Mouse (Mus musculus) liver, embryonic 14.5 days (tissue): ENCODE measurements at regions not wholly inside any gene's neighbourhood (a gene's known extent, or its start where the extent isn't known, plus 50 kb on each side); places are given as distances from the start of the nearest gene placed in this dataset.

ENCODE experiments used
- ATAC-seq: fragments of 200-750 bp; cut with Nextera tagmentation; 2 replicates; pipeline ENCODE4 v1.8.0; 2017; ENCODE audit warnings: moderate number of reproducible peaks, mild to moderate bottlenecking, moderate library complexity; ENCODE audit not compliant: insufficient read depth
- DNase-seq, 3 experiments: peaks; one replicate each; pipeline ENCODE4 v3.0.0-alpha.2; 2012 to 2013; ENCODE audit warnings: low read depth in 3 of 3, low spot score in 3 of 3
- H3K27ac ChIP-seq: fragments of 300-500 bp; sonication (generic); 2 replicates; pipeline ENCODE4 v1.5.1; 2014; ENCODE audit warnings: moderate library complexity, mild to moderate bottlenecking, control low read depth, inconsistent platforms
- H3K27me3 ChIP-seq: fragments of 300-500 bp; sonication (generic); 2 replicates; pipeline ENCODE4 v1.6.1; 2014; ENCODE audit warnings: mild to moderate bottlenecking, low read length, moderate library complexity; ENCODE audit not compliant: control insufficient read depth, insufficient read depth
- H3K36me3 ChIP-seq: fragments of 300-500 bp; sonication (generic); replicated peaks from 2 replicates; pipeline ENCODE4 v1.6.1; 2014; ENCODE audit warnings: low read depth; ENCODE audit not compliant: control insufficient read depth, insufficient read depth
- H3K4me1 ChIP-seq, 2 experiments: fragments of 200-500 bp in 1 of 2; fragments of 300-500 bp in 1 of 2; sonication (generic) in 1 of 2; replicated peaks; 2 replicates each; pipeline ENCODE4 v1.6.1; 2012 to 2014; ENCODE audit warnings: antibody characterized with exemption in 1 of 2, inconsistent platforms in 1 of 2, low read length in 1 of 2; ENCODE audit not compliant: control insufficient read depth in 2 of 2, insufficient read depth in 2 of 2
- H3K4me2 ChIP-seq: fragments of 300-500 bp; sonication (generic); 2 replicates; pipeline ENCODE4 v1.6.1; 2014; ENCODE audit warnings: low read depth, mild to moderate bottlenecking, control low read depth, moderate library complexity
- H3K4me3 ChIP-seq, 2 experiments: fragments of 200-500 bp in 1 of 2; fragments of 300-500 bp in 1 of 2; sonication (generic) in 1 of 2; 2 replicates each; pipeline ENCODE4 v1.5.1; 2012 to 2014; ENCODE audit warnings: low read depth in 2 of 2, low read length in 2 of 2, mild to moderate bottlenecking in 2 of 2, control low read depth in 1 of 2, inconsistent platforms in 1 of 2, moderate library complexity in 1 of 2; ENCODE audit not compliant: insufficient read depth in 1 of 2
- H3K9ac ChIP-seq: fragments of 300-500 bp; sonication (generic); replicated peaks from 2 replicates; pipeline ENCODE4 v1.6.1; 2014; ENCODE audit warnings: mild to moderate bottlenecking, control low read depth, moderate library complexity
- H3K9me3 ChIP-seq: fragments of 300-500 bp; sonication (generic); 2 replicates; pipeline ENCODE4 v1.6.1; 2016; ENCODE audit warnings: low read length, mixed read lengths; ENCODE audit not compliant: control insufficient read depth
- CTCF ChIP-seq: IDR thresholded peaks from 2 replicates; pipeline ENCODE4 v1.5.1; 2016; ENCODE audit warnings: antibody characterized with exemption, low read depth, control low read depth
- EP300 ChIP-seq: IDR thresholded peaks from 2 replicates; pipeline ENCODE4 v1.6.1; 2016; ENCODE audit warnings: antibody characterized with exemption, low read depth
- WGBS: fragments of 180-500 bp; shearing (Covaris S2); extraction: QIAGEN DNeasy Blood & Tissue Kit; methylation state at CpG from one replicate; pipeline ENCODE4 v1.1.7; 2014; ENCODE audit not compliant: insufficient replicate concordance; 5-methylcytosine and 5-hydroxymethylcytosine counted together

DNA sequence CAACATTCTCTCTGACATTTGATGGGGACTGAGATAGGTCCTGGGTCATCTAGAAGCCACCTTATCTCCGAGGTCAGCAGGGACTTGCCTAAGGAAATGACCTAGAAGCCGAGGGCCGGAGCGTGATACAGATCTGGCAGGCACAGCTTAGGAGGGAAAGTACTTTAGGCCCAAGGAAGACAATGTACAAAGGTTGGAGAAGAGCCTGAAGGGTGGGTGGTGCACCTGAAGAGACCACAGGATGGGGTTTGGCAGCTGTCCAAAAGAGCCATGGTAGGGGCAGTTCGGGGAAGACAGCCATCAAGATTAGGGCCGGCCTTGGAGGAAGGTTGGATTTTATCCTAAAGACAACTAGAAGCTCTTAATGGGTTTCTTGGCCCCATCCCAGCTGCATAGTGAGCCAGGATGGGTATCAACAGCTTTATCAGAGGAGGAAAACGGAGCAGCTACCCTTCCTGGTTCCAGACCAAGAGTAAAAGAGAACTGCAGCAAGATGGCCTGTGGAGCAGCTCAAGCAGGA, 120.8 kb upstream of the Klf3 start:
- Histone ChIP-seq H3K4me2 (no peak overlapping the region), H3K4me1 (peaks cover 3 to 21% of the 10 kb centered on the region in 2 experiments), H3K4me3 (no peak overlapping the region), H3K27ac (no peak overlapping the region), H3K27me3 (no peaks in the 10 kb centered on the region), H3K36me3 (no peaks in the 10 kb centered on the region), H3K9ac (no peak overlapping the region), H3K9me3 (no peaks in the 10 kb centered on the region)
- ATAC-seq, result no peak
- no peak for TF ChIP-seq CTCF
- no peak for TF ChIP-seq EP300
- no peak for DNase-seq
- WGBS, result 55% methylated on average over 7 of the region's 7 CpGs

DNA sequence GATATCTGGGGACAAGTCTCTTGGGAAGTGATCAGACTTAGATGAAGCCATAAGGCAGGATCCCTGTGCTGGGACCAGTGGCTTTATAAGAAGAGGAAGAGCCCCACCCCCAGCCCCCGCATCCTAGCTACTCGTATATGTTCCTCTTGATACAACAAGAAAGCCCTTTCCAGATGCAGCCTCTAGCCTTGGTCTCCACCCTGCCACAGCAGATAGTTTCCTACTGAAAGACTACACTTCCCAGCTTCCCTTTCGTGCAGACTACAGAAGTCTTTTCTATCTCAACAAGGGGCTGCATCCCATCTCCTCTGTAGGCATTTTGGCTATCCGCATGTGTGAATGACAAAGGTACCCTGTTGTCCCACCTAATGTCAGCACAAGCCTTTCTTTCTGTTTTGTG, 119.8 kb upstream of the Klf3 start:
- Histone ChIP-seq H3K36me3 (no peaks in the 10 kb centered on the region), H3K4me3 (no peak overlapping the region), H3K4me1 (peaks cover 3 to 21% of the 10 kb centered on the region in 2 experiments), H3K9me3 (no peaks in the 10 kb centered on the region), H3K27ac (no peak overlapping the region), H3K4me2 (no peak overlapping the region), H3K9ac (no peak overlapping the region), H3K27me3 (no peaks in the 10 kb centered on the region)
- WGBS, result 69% methylated on average over 4 of the region's 4 CpGs
- ATAC-seq (no peak), DNase-seq (no peak)
- no peak for TF ChIP-seq EP300
- no peak for TF ChIP-seq CTCF

DNA sequence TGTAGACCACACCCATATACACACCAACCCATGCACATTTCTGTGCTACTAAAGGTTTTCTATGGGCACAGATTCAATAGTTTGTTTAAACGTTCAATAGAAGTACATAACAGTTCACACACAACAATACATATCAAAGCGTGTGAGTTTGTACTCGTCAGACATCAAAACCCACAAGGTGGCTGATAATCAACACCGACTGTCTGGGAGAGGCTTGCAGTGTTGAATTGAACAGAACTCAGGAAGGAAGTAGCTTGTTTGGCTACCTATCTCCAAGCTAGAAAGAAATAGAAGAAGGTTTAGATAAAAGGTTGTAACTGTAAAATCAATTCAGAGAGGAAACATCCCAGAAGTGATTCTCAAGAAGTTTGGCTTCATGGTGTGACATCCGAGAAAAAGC, 118.9 kb upstream of the Klf3 start:
- WGBS, result 25% methylated on average over 5 of the region's 5 CpGs
- no peak for TF ChIP-seq EP300
- no peak for TF ChIP-seq CTCF
- no peaks in the 10 kb centered on the region for H3K36me3 ChIP-seq

DNA sequence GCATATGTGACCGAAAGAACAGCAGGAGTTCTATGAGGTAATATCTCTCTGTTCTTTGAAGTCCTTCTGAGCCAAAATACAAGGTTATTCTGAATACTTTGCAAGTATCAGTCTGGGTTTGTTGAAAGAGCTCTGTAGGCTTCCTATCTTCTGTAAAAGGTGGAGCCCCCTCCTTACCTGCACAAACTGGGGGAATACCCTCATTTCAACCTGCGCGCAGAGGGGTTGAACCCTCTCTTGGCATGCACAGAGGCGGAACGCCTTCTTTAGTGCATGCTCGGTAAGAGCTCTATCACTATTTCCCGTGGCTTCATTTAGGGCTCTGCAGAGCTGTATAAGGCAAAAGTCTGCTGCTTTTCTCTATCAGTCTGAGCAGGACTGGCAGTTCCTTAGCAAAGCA, 113.0 kb upstream of the Klf3 start:
- Histone ChIP-seq H3K27ac (no peak overlapping the region), H3K36me3 (no peaks in the 10 kb centered on the region), H3K4me1 (peaks cover 23 to 29% of the 10 kb centered on the region in 2 experiments), H3K27me3 (no peaks in the 10 kb centered on the region), H3K9ac (no peak overlapping the region), H3K4me2 (no peak overlapping the region), H3K4me3 (no peak overlapping the region), H3K9me3 (no peaks in the 10 kb centered on the region)
- DNase-seq, result no peak
- TF ChIP-seq EP300, result no peak
- TF ChIP-seq CTCF, result no peak
- WGBS, result 74% methylated on average over 7 of the region's 7 CpGs
- no peak for ATAC-seq

More for the DNA sequence above, 118.9 kb upstream of the Klf3 start:
- H3K27me3 ChIP-seq, result no peaks in the 10 kb centered on the region
- no peak for ATAC-seq
- no peak overlapping the region for H3K4me3 ChIP-seq
- H3K4me2 ChIP-seq, result no peak overlapping the region
- no peak overlapping the region for H3K27ac ChIP-seq
- H3K9me3 ChIP-seq, result no peaks in the 10 kb centered on the region
- peaks cover 3 to 21% of the 10 kb centered on the region in 2 experiments for H3K4me1 ChIP-seq
- no peak for DNase-seq
- H3K9ac ChIP-seq, result no peak overlapping the region

DNA sequence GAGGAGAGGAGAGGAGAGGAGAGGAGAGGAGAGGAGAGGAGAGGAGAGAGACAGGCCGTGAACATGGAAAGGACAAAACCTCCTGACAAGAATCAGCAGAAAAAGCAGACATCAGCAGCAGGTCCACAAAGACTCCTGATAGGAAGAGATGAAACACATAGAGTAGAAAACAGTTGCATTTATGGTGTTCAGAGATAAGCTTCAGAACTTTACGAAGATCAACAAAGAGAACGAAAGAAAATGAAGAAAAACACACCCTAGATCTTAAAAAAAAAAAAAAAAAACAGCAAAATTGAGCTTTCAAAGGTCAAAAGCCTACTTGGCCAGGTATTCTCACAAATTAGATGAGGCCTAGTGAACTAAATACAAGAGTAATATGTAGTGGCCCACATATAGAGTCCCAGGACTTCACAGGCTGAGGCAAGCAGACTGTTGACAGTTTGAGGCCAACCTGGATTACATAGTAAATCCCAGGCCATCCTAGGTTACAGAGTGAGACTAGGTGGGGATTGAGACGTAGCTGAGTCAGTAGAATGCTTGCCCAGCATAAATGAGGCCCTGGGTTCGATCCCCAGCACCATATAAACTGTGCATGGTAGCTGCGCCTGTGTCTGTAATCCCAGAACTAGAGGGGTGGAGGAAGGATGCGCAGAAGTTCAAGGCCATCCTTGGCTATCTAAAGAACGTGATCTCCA, 111.6 kb upstream of the Klf3 start:
- H3K9me3 ChIP-seq, result no peaks in the 10 kb centered on the region
- peak overlapping the region; percentile 36 for H3K4me2 ChIP-seq
- H3K27ac ChIP-seq, result peak overlapping the region; percentile 50
- H3K27me3 ChIP-seq, result no peaks in the 10 kb centered on the region
- peak overlapping the region; percentile 32; the same call in 1 of the 2 replicates for H3K9ac ChIP-seq
- ATAC-seq (peak; percentile 47; the same call in 1 of the 2 replicates), DNase-seq (peak in 1 of 3 experiments; percentile 17)
- no peak overlapping the region for H3K4me3 ChIP-seq
- H3K4me1 ChIP-seq, result peaks cover 23 to 29% of the 10 kb centered on the region in 2 experiments
- 44% methylated on average over 8 of the region's 8 CpGs for WGBS
- no peaks in the 10 kb centered on the region for H3K36me3 ChIP-seq
- peak; percentile 74 for TF ChIP-seq EP300
- TF ChIP-seq CTCF, result no peak
